Mouse (Mus musculus) thymus, adult 18-20 months (tissue): ENCODE results near the gene Slx4ip.
"Not testable (repeated sequence)": the region's sequence is repeated elsewhere in the genome, so short reads cannot be mapped to it uniquely, and the experiment has no call there.

Experiments used
- DNase-seq, 2 experiments: peaks; one replicate each; pipeline ENCODE4 v3.0.0; 2022; ENCODE audit warnings: mixed read lengths in 2 of 2

Gene Slx4ip

DNA sequence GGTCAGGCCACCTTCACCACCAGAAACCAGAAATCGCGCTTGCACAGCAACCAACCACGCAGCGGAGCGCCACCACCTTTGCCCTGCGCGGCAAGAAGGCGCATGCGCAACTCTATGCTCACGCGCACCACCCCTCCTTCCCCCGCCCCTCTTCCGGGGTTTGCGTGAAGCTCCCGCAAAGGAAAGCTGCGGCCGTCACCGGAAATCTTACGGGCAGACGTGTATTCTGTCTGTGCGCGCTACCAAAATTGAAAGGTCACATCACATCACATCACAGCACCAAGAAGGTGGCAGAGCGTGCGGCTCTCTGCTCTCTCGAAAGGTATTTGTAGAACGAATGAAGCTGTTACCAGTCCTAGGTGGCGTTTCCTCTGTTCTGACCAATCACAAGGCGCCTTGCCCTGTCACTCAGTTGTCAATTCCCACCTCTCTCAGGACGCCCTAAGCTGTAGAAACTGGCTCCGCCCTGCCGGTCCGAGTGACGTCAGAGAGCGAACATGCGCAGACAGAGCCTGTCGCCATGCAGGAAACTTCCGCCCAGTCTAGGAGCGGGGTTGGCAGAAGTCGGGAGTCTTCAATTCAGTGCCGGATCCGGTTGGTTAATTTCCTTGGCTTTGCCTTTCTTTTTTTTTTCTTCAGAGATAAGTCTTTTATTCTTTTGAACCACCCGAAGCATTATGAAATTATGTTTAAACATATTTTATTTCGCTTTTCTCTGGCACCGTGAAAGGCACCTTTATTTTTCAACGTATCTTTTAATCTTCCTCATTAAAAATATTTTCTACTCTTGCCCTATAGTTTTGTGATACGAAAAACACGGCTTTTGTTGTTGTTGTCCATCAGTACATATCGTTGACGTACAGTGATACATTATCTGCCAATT lies at the start of gene Slx4ip, which contains the start of the genes AL731706.1 and Mkks:
Slx4ip (plus strand) TSS at position 151 of the 883 bp plus-strand sequence.
AL731706.1 (minus strand) TSS at position 322 of the 883 bp plus-strand sequence.
Mkks (minus strand) TSS at position 322 of the 883 bp plus-strand sequence.
- DNase-seq, result peak; percentile 99

DNA sequence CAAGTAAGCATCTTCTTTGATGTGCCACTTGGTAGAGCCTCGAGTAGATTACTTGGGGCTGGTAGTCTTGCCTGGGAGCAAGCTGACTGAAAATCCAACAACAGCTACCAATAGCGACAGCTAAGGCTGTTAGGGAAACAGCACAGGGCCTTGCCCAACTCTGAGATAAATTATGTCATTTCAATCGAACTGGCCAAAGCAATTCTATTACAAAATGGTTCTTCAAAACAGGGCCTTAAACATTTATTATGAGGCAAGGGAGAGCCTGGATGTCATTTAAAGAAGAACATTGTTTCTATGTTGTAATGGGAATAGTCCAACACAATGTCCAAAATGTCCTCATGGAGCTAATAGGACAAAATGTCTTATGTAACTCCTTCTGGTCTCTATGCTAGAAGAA lies 40.7 kb upstream of the Slx4ip start:
- DNase-seq, result no peak

GRCm38 (mm10) chr2:136854543-136855388 lies 36.3 kb upstream of the Slx4ip start:
- no peak for DNase-seq

GRCm38 (mm10) chr2:136885579-136885978 lies 5.4 kb upstream of the Slx4ip start, which contains the start of gene AL731706.2:
Gene AL731706.2 (minus strand): TSS chr2:136885679.
- DNase-seq, result no peak

GRCm38 (mm10) chr2:136886846-136887245 lies 4.2 kb upstream of the Slx4ip start:
- no peak for DNase-seq

GRCm38 (mm10) chr2:136890716-136891067 lies 326 bp upstream of the Slx4ip start:
- DNase-seq, result not testable (repeated sequence)

DNA sequence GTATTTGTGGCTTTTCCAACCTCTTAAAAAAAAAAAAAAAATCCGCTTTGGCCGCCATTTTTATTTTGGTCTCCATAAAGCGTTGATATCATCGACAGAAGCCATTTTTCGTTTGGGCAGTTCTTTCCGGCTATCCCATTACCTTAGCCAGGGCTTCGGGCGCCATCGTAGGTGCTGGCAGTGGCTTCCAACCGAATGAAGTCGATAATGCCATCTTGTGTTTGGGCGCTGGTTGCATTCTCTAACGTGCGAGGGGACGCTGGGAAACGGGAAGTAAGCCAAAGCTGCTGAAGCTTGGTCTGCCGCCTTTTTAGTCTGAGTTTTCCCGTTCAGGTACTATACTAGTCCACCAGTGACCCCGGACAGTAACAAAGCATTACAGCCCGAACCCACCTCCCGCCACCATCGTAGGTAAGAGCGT lies 943 bp downstream of the Slx4ip start:
- DNase-seq, result peak; percentile 90 to 94

DNA sequence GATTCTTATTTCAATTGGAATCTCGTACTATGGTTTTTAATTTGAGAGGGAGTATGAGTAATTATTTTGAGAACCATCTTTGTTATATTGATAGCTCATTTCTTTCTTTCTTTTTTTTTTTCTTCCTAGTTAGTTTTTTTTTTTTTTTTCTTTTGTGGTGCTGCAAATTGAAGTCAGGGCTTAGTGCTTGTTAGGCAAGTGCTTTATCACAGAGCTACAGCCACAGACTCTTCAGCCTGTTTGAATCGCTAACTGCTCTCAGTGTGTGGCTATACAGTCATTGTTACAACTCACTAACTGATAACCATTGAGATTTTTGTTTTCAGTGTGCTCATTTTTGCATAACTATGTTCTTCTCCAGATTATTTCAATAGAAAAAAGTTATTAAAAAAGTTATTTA lies 3.5 kb downstream of the Slx4ip start:
- DNase-seq, result no peak

GRCm38 (mm10) chr2:136896131-136896530 lies 5.1 kb downstream of the Slx4ip start:
- no peak for DNase-seq

DNA sequence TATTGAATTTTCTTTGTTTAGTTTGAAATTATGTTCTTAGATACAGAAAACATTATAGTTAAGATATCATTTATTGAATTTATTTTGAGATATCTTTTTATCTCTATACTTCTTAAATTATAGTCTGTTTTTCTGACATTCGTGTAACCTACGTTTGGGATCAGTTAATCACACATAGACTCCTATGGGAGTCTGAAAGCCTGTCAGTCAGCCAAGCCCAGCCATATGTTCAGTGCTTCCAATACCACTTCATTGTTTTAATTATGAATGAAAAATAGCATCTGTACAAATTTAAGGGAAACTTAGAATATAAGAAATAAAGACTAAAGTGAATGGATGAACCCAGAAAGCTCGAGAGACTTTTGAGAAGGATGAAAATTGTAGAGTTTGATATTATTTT lies 17.6 kb downstream of the Slx4ip start:
- no peak for DNase-seq

DNA sequence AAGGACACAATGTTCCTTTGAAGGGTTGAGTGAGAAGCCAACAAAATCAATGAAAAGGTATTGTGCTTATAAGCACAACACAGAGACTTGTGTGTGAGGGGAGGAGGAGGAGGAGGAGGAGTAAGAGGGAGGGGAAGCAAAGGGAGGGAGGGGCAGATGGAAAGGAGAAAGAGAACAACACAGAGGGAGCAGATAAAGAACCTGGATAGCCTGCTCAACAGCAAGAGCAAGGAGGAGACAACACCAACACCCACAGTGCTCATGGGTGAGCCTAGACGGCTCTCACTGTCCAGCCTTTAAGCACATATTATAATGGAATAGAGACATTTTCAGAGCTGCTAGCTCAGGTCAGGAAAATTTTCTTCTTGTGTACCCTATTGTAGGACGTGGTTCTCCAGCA lies 18.3 kb downstream of the Slx4ip start:
- no peak for DNase-seq

GRCm38 (mm10) chr2:136911958-136912411 lies 21.0 kb downstream of the Slx4ip start:
- DNase-seq, result no peak

DNA sequence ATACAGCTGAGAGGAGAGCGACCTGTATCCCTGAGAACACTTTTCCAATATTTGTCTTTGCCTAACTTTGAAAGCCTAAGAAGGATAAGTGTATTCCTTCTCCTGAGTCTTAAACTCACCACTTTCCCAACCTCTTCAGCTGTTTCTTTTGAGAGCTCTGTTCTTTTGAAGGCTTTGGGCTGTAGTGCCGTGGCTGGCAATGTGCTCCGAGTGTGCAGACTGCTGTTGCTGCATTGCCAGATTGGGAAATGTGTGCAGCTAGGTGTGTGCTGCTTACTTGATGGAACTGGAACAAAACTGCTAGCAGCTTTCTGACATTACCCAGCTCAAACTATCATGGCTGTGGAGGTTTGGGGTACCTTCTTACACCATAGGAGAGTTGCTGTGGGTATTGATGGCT lies 22.0 kb downstream of the Slx4ip start:
- no peak for DNase-seq

GRCm38 (mm10) chr2:136914334-136914902 lies 23.4 kb downstream of the Slx4ip start:
- no peak for DNase-seq

GRCm38 (mm10) chr2:136919433-136919832 lies 28.4 kb downstream of the Slx4ip start:
- DNase-seq, result no peak

DNA sequence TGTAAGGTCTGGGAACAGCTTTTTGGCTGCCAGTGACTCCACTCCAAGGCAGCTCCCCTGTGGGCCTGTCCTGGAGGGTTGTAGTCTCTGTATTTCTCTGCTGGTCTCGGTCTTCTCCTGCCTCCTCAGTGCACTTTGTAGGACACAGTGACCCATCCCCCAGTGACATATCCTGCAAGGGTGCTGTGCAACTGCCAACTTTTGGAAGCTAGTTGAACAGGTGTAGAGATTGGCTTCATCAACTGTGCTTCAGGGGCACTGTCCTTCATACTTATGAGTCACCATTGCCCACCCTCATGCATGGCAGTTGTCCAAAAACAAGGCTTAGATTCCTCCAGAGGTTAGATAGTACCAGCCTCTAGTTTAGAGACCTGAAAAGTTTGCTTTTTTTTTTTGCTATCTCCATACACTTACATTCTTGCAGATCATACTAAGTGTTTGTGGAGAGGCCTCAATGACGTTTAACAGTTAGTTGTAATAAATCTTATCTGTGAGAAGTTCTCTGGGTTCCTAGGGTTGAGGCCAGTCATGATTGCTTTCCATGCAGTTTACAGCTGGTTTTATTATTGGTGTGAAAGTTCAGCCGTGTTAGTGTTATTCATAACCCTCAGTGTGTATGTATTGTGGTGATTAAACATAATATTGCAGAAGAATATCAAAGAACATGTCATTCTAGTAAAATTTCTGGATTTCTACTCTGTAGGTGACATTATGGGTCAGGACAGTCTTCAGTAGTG lies 29.4 kb downstream of the Slx4ip start:
- DNase-seq, result no peak

DNA sequence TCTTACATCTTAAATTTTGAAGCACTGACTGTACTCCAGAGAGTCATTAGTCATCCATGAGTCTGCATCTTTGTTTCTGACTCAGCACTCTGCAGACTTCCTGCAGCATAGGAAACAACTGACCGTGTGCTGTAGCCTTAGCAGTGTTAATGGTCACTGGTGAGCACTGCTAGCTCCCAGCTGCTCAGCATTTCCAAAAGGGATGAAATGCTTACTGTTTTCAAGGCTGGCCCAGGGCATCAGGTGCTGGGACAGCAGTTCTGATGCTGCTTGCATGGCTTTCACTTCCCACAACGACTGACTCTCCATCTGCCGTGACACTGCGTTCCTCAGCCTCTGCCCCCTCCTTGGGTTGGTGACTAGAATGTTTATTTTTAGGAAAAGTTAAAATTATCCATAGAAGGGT lies 30.0 kb downstream of the Slx4ip start:
- DNase-seq, result no peak

DNA sequence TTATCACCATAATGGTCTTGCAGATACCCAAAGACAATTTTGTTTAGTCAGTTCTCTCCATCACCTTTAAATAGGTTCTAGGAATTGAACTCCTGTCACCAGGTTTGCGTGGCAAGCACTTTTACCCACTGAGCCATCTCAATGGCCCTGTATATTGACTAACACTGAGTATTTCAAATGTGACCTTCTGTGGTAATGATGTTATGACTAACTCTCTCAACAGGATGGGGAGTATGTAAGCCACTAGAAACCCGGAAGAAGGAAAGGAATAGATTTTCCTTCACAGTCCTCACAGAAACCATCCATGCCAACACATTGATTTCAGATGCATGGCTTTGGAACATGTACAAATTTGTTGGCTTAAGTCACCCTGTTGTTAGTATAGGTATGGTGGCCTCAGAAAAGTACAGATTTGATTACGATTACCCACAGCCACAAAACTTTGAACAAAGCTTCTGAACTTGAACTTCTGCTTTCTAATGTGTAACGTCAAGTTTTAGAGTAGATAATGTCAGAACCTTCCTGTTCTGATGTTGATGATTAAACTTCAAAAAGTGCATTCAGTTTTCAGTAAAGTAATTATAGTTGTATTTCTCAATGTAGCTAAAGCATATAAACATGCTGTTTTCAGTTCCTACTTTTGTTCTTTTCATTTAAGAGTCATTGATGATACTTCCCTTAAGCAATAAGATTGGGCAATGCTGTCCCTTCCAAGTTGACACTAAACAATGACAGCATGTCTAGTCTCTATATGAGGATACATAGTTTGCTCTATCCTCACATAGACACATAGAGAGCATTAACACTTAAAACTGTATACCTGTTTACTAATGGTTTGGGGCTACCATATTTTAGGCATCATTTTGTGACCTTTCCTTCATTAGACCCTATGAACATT lies 45.6 kb downstream of the Slx4ip start:
- no peak for DNase-seq

- no peak for DNase-seq
Measured at GRCm38 (mm10) chr2:136938249-136938648, 47.2 kb downstream of the Slx4ip start.

DNA sequence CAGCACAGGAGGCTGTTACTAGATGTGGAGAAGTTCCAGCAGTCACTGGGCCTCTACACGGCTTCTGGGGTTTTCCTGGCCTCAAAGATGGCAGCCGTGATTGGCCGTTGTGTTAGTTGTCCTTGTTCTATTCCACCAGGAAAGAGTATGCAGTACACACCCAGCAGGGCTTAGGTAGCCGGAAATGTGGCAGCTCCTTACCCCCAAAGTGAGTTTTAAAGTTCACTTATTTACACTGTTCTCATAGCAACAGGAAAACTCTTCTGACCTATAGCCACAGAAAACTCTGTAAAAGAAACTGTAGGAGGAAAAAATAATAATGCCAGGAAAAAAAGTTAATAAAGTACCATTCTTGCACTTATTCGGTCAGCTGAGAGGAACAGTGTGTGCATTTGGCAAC lies 55.3 kb downstream of the Slx4ip start:
- DNase-seq, result no peak

- no peak for DNase-seq
Measured at GRCm38 (mm10) chr2:136947500-136947899, 56.5 kb downstream of the Slx4ip start.
